Mouse (Mus musculus): ENCODE measurements around the gene Gns.

- no peak for TF ChIP-seq CTCF (IDR thresholded peaks at IDR 0.05; ENCODE audit: borderline replicate concordance, extremely low read depth, insufficient read depth, insufficient read length)
- no peak for TF ChIP-seq POLR2A (IDR thresholded peaks at IDR 0.05; ENCODE audit: borderline replicate concordance, extremely low read depth, insufficient read depth, insufficient read length, poor library complexity, severe bottlenecking)
Measured at GRCm38 (mm10) chr10:121414127-121414526, 49.2 kb downstream of the Gns start.

Measured in brain, embryonic 14.5 days (tissue).